Mouse (Mus musculus) frontal cortex, postnatal 14 days (tissue): ENCODE results near the gene Nmt1.

Source experiments
- DNase-seq, 2 experiments: peaks; one replicate each; pipeline ENCODE4 v3.0.0; 2022; ENCODE audit warnings: low spot score in 2 of 2

The Nmt1 gene

DNA sequence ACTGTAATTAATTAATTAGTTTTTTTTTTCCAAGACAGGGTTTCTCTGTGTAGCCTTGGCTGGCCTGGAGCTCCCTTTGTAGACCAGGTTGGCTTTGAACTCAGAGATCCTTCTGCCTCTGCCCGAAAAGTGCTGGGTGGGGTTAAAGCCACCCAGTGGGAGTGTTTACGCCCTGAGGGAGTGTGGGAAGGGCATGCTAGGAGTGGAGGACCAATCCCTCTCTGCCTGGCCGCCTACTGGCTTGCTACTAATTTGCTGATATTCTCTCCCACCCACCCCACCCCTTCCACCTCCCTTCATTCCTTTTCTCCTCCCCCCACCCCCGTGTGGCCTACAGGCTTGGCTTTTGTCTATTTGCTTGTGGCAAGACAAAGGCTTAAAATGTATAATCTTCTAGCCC is 78.4 kb downstream of the Nmt1 start:
- peak in 1 of 2 experiments; percentile 2 for DNase-seq

DNA sequence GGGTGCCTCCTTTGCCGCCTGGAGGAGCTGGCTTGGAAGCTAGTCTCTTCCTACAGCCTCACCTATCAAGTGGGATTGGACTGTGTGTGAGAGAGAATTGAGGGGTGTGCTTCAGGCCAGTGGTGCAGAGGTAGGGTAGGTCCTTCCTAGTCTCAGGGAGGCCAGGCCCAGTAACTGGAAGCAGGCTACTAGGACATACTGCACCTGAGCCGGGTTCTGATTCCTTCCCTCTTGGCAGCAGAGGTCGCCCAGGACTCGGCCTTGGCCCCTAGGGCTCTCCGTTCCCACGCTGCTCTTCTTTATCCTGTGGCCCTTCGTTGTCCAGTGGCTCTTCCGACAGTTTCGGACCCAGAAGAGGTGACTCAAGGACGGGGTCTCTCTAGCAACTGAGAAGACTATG is 83.3 kb downstream of the Nmt1 start:
- DNase-seq: no peak

DNA sequence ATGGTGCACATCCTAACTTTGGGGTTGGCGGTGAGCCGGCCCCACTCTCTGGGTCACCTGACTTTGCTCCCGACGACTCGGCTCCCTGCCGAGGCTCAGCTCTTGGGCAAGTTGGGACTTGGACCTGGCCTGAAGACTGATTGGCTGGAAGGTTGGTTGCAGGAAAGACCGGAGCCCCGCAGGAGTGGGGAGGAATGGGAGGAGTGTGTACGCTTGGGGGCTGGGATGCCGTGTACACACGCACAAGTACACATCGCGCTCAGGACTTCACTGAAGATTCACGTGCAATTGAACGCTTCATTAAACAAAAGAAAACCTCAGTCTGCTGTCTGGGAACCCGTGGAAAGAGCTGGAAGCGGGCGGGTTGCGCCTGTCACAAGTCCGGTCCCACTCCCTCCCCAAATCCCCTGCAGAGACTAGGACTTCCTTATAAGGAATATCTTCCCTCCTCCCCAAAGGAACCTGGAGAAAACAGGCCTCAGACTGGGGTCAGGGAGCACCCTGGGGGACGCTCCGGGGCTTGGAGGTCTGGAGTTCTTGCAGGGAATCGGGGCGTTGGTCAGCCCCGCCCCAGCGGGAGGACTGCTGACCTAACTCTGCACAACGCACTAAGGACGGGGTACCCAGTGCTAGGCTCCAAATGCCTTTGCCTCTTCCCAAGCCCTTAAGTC is 84.0 kb downstream of the Nmt1 start:
- no peak for DNase-seq

DNA sequence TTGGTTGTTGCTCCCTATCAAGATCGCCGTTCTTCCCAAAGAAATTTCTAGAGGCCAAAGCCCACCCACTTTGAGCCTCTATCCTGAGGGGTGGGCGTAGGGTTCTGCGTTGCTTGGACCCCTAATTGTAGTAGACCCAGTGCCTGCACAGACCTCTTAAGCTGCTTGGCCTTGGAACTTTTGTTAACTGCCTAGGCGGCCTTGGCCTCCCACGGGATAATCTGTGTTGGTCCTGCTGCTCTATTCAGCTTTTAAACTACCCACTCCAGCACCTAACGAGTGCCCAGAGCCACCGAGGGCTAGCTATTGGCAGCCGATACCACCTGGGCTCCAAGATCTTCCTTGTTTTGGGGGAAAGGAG is 84.5 kb downstream of the Nmt1 start:
- no peak for DNase-seq

DNA sequence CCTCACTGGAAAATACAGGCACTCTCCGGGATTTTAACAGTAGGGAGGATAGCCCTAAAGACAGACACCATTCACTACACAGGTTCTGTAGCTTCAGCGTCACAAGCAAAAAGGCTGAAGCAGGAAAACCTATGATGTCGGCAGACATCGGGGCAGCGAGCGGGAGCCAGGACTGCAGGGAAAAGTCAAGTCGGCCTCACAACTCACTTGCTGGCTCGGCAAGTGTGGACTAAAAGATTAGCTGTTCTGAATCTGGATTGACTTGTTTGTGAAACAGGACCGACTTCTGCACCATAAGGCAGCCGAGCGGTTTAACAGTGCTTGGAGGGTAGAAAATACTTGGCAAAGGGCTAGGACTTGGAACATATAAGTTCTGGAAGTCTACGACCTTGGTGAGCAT is 85.0 kb downstream of the Nmt1 start:
- no peak for DNase-seq

DNA sequence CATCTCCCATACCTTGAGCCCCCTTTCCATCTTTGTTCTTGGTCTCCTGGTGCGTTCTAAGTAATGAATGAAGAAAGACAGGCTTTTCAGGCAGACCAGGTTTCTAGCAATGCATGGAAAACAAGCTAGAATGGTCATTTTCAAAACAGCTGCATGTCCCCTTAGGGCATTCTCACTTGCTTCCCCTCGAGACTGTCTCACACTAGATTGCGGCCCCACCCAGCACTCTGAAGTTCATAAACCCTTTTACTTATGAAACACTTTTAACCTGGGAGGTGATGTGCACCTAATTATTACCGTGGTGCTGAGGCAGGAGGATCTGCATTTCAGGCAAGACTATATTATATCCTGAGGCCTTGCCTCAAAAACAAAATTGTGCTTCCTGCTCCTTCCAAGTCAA is 85.8 kb downstream of the Nmt1 start:
- DNase-seq: no peak

DNA sequence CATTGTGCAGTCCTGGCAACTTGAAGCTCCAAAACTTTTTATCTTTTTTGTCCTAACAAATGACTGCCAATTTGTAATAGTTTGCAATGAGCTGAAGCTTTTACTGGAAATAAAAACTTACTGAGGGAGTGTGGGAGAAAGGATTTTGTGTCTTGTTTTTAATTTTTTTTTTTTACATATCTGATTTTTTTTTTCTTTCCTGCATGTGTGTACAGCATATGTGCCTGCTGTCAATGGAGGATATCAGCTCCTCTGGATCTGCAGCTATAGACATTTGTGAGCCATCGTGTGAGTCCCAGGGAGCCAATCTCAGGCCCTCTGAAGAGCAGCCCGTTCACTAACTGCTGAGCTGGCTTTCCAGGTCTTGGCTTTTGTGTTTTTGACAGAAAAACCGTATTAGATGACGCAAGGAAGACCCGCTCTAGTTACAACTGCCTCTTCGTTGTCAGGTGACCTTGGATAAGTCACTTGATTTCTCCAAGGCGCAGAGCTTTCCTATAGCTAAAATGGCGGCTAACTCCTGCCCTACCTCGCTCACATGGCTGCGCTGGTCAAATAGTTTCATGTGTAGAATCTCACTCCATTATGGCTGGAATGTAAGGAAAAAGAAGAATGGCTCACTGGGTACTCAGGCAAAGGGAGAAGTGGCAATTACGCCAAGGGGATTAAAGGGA is 86.4 kb downstream of the Nmt1 start:
- no peak for DNase-seq

DNA sequence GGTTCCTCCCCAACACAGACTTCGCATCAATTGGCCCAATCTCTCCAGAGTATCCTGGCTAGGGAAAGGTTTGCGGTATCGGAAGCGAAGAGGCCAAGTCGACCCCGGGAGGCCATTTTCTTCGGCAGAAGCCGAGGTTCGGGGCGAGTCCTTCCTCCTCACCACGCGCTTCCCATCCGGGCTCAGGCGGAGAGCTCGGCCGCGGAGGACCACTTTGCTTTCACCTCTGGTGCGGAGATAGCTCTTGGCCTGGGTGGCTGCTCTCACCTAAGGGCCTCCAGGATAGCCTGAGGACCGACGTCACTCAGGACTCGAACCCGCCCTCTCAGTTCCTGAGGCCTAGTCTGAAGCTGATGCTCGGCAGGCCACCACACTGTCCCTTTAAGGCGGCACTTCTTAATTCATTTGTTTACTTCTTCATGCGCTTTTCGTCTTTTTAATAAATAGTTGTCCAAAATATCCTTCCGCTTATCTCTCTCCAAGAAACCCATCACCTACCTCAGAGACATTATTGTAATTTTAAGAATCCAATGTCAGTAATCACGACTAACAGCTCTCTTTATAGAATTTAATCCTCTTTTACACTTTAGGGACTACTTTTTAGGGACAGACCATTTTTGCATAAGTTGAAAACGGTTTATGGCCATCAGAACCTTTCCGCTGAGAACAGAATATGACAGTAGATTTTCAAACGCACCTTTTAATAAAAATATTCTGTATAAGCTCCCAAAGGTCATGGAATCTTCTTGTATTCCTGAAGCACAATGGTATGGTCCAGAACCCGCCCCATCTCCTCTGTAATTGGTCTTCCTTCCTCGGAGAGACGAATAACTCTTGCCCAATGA is 87.4 kb downstream of the Nmt1 start:
- DNase-seq: peak; percentile 71 to 77

DNA sequence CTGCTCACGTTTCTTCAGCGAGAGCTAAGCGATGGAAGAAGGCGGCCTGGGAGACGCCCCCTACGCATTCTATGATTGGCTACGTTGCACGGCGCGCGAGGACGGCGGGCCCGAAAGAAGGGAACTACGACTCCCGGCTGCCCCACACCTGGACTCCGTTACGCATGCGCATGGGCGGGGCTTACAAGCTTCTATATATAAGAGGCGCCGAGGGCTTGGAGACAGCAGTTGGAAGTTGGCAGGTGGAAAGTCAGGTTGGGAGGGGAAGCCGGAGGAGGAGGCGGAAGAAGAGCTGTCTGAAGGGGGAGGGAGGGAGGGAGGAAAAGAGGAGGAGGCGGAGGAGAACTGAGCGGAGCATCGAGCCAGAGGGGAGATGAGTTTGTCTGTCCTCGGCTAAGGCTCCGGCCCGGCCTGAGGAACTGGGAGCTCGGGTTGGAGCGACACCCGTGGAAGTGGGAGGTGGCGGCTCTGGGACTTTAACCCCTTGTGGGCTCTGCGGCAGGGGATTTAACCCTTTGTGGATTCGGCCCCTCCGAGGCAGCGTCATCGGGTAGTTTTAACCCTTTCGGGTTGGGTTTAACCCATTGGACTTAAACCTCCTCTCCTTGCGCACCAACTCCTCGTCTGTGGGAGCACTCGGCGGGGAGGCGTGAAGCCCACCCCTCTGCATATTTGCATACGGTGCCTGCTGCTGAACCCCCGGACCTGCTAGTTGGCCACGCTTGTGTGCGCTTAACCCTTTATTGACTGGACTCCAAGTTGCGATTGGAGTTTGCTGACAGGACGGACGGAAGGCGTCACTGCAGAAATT is 88.2 kb downstream of the Nmt1 start, which contains the start of gene Hexim1:
Gene Hexim1 (plus strand): TSS at position 224 of the 811 bp plus-strand sequence.
- peak; percentile 100 for DNase-seq

DNA sequence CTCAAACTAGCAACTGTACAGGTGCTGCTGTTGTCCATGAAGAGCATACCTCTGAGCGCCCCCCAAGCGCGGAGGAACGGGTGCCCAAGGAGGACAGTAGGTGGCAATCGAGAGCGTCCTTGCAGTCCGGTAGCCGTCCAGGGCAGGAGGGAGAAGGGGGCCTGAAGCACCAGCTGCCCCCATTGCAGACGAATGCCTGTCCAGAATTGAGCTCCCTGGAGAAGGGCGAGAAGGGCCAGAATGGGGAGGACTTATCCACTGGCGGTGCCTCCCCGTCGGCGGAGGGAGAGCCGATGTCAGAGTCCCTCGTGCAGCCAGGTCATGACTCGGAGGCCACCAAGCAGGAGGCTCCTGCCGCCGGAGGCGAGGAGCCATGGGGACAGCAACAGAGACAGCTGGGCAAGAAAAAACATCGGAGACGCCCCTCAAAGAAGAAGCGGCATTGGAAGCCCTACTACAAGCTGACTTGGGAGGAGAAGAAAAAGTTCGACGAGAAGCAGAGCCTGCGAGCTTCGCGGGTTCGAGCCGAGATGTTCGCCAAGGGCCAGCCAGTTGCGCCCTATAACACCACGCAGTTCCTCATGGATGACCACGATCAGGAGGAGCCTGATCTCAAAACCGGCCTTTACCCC is 89.1 kb downstream of the Nmt1 start:
- DNase-seq: peak in 1 of 2 experiments; percentile 61

DNA sequence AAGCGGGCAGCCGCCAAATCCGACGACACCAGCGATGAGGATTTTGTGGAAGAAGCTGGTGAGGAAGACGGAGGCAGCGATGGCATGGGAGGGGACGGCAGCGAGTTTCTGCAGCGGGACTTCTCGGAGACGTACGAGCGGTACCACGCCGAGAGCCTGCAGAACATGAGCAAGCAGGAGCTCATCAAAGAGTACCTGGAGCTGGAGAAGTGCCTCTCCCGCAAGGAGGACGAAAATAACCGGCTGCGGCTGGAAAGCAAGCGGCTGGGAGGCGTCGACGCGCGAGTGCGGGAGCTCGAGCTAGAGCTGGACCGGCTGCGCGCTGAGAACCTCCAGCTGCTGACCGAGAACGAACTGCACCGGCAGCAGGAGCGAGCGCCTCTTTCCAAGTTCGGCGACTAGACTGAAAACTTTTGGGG is 89.6 kb downstream of the Nmt1 start:
- peak in 1 of 2 experiments; percentile 42 for DNase-seq
